Mouse (Mus musculus) heart, postnatal 10 days (tissue): ENCODE measurements around the gene Nucks1. TPM values are rescaled to one million over a fixed set of nuclear protein-coding genes. Genes with fewer than 3 reads are reported as not detected.
"Not testable (repeated sequence)": the region's sequence is repeated elsewhere in the genome, so short reads cannot be mapped to it uniquely, and the experiment has no call there.

Experiments used
- DNase-seq, 2 experiments: peaks; one replicate each; pipeline ENCODE4 v3.0.0; 2021
- intact Hi-C: fragments of 180-260 bp; cut with DNase I; formaldehyde crosslinking; loops from one replicate; pipeline ENCODE4 v1.15.1; 2025
- total RNA-seq, 2 experiments: library from RNA; stranded (reverse); gene quantifications; 2 replicates each; pipeline ENCODE4 v1.2.3; 2021

The Nucks1 gene
- total RNA-seq: 100 to 1,000 TPM; 105 to 107 TPM

GRCm38 (mm10) chr1:131910001-131910648, at the start of gene Nucks1:
Gene Nucks1 (plus strand): TSS chr1:131910534.
- intact Hi-C loops: loop anchor here (2.0 kb wide), 2 partner anchors 43 to 71 kb away; partner anchors contain the start of gene Rab29
- peak; percentile 100 for DNase-seq

GRCm38 (mm10) chr1:131861811-131862210, 48.5 kb upstream of the Nucks1 start:
- no peak for DNase-seq
- intact Hi-C loops: no loop called here

GRCm38 (mm10) chr1:131865596-131865995, 44.7 kb upstream of the Nucks1 start:
- DNase-seq: no peak
- intact Hi-C loops: no loop called here

GRCm38 (mm10) chr1:131866304-131866999, 43.9 kb upstream of the Nucks1 start:
- no peak for DNase-seq
- intact Hi-C loops: loop anchor here (2.0 kb wide), 1 partner anchor 44 kb away; the partner anchor contains the start of gene Nucks1

- intact Hi-C loops: loop anchor here (2.0 kb wide), 1 partner anchor 43 kb away; the partner anchor contains the start of gene Nucks1
- peak; percentile 95 to 97 for DNase-seq
Observed at GRCm38 (mm10) chr1:131867093-131867945, 43.0 kb upstream of the Nucks1 start, which contains the start of gene Rab29. Gene Rab29 (plus strand): TSS chr1:131867224.

GRCm38 (mm10) chr1:131867946-131868290, 42.4 kb upstream of the Nucks1 start:
- DNase-seq: peak; percentile 17 to 32
- intact Hi-C loops: loop anchor here (2.0 kb wide), 1 partner anchor 43 kb away; the partner anchor contains the start of gene Nucks1

GRCm38 (mm10) chr1:131869561-131869960, 40.8 kb upstream of the Nucks1 start:
- no peak for DNase-seq
- intact Hi-C loops: no loop called here

GRCm38 (mm10) chr1:131872856-131873255, 37.5 kb upstream of the Nucks1 start:
- DNase-seq: no peak
- intact Hi-C loops: no loop called here

- no peak for DNase-seq
- intact Hi-C loops: no loop called here
Observed at GRCm38 (mm10) chr1:131879816-131880215, 30.5 kb upstream of the Nucks1 start.

- DNase-seq: peak in 1 of 2 experiments; percentile 7
- intact Hi-C loops: no loop called here
Observed at GRCm38 (mm10) chr1:131882787-131883186, 27.5 kb upstream of the Nucks1 start.

GRCm38 (mm10) chr1:131886173-131886572, 24.2 kb upstream of the Nucks1 start:
- DNase-seq: no peak
- intact Hi-C loops: no loop called here

GRCm38 (mm10) chr1:131886641-131887040, 23.7 kb upstream of the Nucks1 start:
- intact Hi-C loops: no loop called here
- DNase-seq: no peak

GRCm38 (mm10) chr1:131890043-131890658, 20.2 kb upstream of the Nucks1 start:
- intact Hi-C loops: no loop called here
- DNase-seq: no peak

GRCm38 (mm10) chr1:131891436-131891835, 18.9 kb upstream of the Nucks1 start:
- intact Hi-C loops: no loop called here
- DNase-seq: no peak

GRCm38 (mm10) chr1:131902679-131903078, 7.7 kb upstream of the Nucks1 start:
- intact Hi-C loops: no loop called here
- DNase-seq: no peak

- intact Hi-C loops: no loop called here
Observed at GRCm38 (mm10) chr1:131903251-131903650, 7.1 kb upstream of the Nucks1 start.

GRCm38 (mm10) chr1:131905497-131905896, 4.8 kb upstream of the Nucks1 start:
- intact Hi-C loops: no loop called here
- peak; percentile 13 to 23 for DNase-seq

More at GRCm38 (mm10) chr1:131903251-131903650, 7.1 kb upstream of the Nucks1 start:
- no peak for DNase-seq

- no peak for DNase-seq
- intact Hi-C loops: no loop called here
Observed at GRCm38 (mm10) chr1:131908456-131908855, 1.9 kb upstream of the Nucks1 start.

GRCm38 (mm10) chr1:131909236-131909635, 1.1 kb upstream of the Nucks1 start:
- DNase-seq, intact Hi-C loops: not testable (repeated sequence)
